Mouse (Mus musculus): ENCODE measurements around the gene Bmp6. TPM values are rescaled to one million over a fixed set of nuclear protein-coding genes. Genes with fewer than 3 reads are reported as not detected.
A peak's percentile ranks its signal among the peaks of the same experiment; 100 is the strongest.

The Bmp6 gene
- polyA plus RNA-seq, 1 experiment = 6.3 TPM

DNA sequence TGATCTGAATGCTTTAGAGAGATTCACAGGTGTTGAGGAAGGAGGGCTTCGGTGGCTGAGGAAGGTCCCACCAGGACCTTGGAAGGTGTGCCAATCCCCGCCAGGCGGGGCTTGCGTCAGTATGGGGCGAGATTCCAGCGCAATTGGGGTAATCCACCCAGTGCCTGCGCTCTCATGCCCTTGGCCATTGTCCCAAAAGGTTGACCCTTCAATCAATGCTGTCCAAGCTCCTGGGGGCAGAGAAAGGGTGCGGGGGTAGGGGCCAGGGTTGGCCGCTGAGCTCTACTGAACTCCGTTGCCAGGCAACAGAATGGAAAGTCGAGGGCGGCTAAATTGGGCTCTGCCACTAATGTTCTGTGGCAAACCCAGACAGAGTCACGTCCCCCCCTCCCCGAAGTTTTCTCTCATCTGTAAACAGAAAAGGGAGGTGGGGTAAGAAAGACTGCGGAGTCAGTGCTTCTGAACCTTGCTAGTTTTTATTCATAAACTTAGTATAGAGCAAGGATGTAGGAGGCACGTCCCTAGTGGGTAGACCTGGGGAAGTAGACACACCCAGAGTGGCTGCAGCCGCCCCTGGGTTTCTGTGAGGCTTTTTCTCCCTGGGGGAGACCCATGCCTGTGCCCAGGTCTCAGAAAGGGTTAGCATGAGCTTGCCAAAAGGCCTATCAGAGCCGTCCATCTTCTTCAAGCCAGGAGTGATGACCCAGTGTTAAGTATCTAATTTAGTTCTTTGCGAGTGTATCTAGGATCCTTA is 2.3 kb downstream of the Bmp6 start:
- H3K4me3 ChIP-seq (ENCODE audit: insufficient read depth, low read depth, low read length) = peak overlapping the region; percentile 79

DNA sequence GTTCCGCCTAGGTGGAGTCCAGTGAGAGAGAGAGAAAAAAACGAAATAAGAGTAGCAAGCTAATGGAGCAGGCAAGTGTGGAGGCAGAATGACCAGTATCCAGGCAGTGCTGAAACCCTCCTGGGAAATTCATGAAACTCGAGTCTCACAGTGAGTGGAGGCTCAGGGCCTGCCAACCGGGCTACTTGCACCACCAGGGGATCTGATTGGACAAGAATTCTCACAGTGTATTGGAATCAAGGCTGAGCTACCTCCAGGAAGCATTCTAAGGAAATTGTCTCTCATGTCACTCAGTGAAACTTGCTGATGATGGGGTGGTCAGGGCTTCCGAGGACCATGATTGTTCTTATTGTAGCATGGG is 2.8 kb downstream of the Bmp6 start:
- peaks cover 11% of the 10 kb centered on the region; the same call in 1 of the 2 replicates for H3K4me1 ChIP-seq (ENCODE audit: control insufficient read depth, insufficient read depth, insufficient read length, low read length)
- peak overlapping the region; percentile 79 for H3K4me3 ChIP-seq (ENCODE audit: insufficient read depth, low read depth, low read length)
- H3K27ac ChIP-seq (replicated peaks; ENCODE audit: low read depth, low read length) = peak overlapping the region; percentile 43

More for the DNA sequence above, 2.3 kb downstream of the Bmp6 start:
- peaks cover 9% of the 10 kb centered on the region; the same call in 1 of the 2 replicates for H3K4me1 ChIP-seq (ENCODE audit: control insufficient read depth, insufficient read depth, insufficient read length, low read length)
- peak overlapping the region; percentile 43 for H3K27ac ChIP-seq (replicated peaks; ENCODE audit: low read depth, low read length)

DNA sequence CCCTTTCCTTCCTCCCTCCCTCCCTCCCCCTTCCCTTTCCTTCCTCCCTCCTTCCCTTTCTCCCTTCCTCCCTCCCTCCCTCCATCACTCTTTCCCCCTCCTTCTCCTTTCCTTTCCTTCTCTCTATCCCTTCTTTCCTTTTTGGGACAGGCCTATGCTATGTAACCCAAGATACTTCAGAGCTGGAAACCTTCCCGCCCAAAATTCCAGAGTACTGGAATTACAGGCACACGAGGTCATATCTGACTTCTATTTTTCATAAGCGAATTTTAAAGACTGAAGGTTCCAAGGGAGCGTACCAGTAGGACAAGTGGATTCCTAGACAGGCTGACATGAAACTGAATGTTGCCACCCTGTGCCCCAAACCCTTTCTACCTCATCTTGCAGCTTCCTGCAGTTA is 4.1 kb downstream of the Bmp6 start:
- Histone ChIP-seq H3K4me1 (ENCODE audit: control insufficient read depth, insufficient read depth, insufficient read length, low read length) (peaks cover 11% of the 10 kb centered on the region; the same call in 1 of the 2 replicates), H3K27ac (replicated peaks; ENCODE audit: low read depth, low read length) (peak overlapping the region; percentile 55), H3K4me3 (ENCODE audit: insufficient read depth, low read depth, low read length) (peak overlapping the region; percentile 37)

DNA sequence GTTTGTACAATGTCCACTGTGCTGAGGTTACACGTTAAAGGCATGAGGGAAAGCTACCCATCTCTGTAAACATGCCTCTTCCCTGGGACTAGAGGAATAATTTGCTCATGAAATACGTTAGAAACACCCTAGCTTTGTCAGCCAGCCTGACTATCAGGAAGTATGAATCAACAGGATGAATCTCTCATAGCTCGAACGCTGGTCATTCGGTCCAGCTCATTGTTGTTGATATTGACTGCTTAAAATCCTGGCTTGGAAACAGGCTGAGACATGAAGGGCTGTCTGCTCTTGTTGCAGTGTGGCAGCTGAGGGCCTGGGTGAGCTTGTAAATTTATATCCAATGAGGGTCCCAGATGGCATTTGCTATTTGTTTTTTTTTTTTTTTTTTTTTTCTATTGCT is 4.9 kb downstream of the Bmp6 start:
- H3K4me1 ChIP-seq (ENCODE audit: control insufficient read depth, insufficient read depth, insufficient read length, low read length) = peaks cover 11% of the 10 kb centered on the region; the same call in 1 of the 2 replicates
- H3K4me3 ChIP-seq (ENCODE audit: insufficient read depth, low read depth, low read length) = peak overlapping the region; percentile 18; the same call in 1 of the 2 replicates
- peak overlapping the region; percentile 55 for H3K27ac ChIP-seq (replicated peaks; ENCODE audit: low read depth, low read length)

DNA sequence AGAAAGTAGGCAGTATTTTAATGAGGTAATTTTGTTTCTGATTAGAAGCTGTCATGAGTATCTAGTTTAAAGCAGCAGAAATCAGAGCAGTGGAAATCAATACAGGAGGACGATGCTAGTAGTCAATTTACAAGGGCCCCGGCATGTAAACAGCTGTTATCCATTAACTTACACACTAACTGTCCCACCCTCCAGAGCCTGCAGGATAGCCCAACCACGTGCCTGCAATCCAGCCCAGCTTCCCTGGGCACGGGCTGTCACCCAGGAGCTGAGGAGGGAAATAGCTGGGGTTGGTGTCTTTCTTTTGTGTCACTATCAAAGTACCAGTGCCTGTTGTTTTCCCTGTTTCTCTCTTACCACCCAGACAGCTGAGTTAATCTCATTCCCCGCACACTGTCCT is 7.1 kb downstream of the Bmp6 start:
- Histone ChIP-seq H3K4me1 (ENCODE audit: control insufficient read depth, insufficient read depth, insufficient read length, low read length) (peaks cover 11% of the 10 kb centered on the region; the same call in 1 of the 2 replicates), H3K4me3 (ENCODE audit: insufficient read depth, low read depth, low read length) (0 out of 2 replicates have a peak overlapping the region, but pooled peaks have one; percentile 2), H3K27ac (replicated peaks; ENCODE audit: low read depth, low read length) (peak overlapping the region; percentile 57)

DNA sequence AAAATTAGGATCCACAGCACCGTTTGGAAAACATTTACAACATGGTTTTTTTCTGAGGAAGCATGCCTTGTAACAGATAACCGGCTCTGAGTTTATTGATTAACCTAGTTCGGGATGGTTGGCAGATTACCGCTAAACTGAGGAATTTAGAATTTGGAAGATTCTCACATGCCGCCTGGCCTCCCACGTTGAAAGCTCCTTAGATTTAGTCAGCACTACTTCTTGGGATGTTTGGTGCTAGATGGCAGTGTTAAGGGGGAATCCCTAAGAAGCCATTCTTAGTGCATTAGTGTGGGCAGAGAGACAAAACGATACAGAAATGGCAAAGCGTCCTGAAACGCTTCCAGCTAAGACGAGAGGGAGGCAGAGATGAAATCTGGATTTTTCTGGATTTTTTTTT is 8.1 kb downstream of the Bmp6 start:
- Histone ChIP-seq H3K27ac (replicated peaks; ENCODE audit: low read depth, low read length) (peak overlapping the region; percentile 91), H3K4me3 (ENCODE audit: insufficient read depth, low read depth, low read length) (no peak overlapping the region; the same call in 1 of the 2 replicates), H3K4me1 (ENCODE audit: control insufficient read depth, insufficient read depth, insufficient read length, low read length) (peaks cover 11% of the 10 kb centered on the region; the same call in 1 of the 2 replicates)

DNA sequence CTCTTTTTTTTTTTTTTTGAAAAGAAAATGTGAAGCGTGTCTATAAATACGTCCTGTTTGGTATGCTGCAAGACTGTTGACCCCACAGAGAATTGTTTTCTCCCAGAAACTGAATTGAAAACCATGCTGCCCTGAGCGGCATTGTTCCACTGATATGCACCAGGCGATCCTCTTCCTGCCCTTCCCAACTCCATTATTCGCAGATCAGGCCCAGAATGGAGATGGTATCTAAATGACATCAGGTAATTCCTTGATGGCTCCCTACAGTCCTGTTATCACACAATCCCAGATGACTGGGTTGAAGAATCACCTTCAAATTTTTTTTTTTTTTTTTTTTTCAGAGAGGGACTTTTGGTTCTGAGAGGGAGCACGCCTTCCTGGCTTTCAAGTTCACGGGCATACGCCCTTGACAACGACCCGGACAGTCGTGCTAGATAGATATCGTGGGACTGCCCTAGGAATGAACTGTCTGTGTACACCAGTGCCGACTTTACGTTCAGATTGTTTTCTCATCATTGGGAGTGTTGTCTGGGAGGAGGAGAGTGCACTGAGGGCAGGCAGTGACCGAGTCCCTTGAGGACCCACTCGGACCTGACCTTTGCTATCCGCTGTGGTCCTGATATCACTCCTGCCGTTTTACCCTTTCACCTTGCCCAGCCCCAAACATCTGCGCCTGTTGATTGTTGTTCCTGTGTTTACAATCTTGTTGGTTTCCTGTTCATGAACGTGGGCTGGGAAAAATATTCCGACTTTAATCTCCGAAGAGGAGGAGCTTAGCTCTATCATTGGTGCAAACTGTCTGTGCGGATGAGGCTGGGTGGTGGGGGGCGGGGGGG is 8.7 kb downstream of the Bmp6 start:
- Histone ChIP-seq H3K4me1 (ENCODE audit: control insufficient read depth, insufficient read depth, insufficient read length, low read length) (peaks cover 11% of the 10 kb centered on the region; the same call in 1 of the 2 replicates), H3K4me3 (ENCODE audit: insufficient read depth, low read depth, low read length) (no peak overlapping the region; the same call in 1 of the 2 replicates), H3K27ac (replicated peaks; ENCODE audit: low read depth, low read length) (peak overlapping the region; percentile 60)

DNA sequence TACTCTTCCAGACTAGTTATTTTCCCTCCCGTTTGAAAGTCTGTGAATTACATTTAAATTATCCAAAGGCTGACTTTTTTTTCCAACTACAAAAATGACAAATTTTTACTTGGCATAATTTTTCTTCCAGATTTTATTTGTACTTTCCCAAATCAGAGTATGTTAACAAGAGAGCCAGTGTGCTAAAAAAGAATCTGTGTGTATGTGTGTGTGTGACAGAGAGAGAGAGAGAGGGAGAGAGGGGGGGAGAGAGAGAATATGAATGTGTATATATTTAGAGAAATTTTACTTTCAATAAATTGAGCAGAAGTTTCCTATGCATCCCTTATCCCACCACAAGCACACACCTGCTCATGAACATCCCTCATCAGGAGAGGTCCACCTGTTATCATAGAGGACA is 9.4 kb downstream of the Bmp6 start:
- H3K27ac ChIP-seq (replicated peaks; ENCODE audit: low read depth, low read length) = peak overlapping the region; percentile 54; the same call in 1 of the 2 replicates
- peaks cover 8% of the 10 kb centered on the region; the same call in 1 of the 2 replicates for H3K4me1 ChIP-seq (ENCODE audit: control insufficient read depth, insufficient read depth, insufficient read length, low read length)
- no peak overlapping the region for H3K4me3 ChIP-seq (ENCODE audit: insufficient read depth, low read depth, low read length)

DNA sequence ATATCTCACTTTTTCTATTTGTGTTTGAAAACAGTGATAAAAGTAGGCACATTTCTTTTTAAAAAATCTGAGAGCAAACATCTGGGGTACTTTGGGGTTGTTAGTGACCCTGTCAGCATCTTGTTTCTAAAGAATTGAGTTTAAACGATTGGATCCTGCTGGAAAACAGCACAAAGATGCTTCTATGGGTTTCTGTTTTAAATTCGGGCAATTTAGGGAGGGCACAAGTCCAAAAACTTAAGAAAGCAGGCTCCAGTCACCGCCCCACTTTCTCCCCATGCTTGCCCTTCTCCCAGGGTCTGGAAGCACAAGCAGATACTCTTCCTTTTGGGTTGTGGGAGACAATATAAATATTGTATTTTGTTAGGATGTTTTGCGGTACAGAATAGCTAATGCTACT is 14.1 kb downstream of the Bmp6 start:
- Histone ChIP-seq H3K4me1 (ENCODE audit: control insufficient read depth, insufficient read depth, insufficient read length, low read length) (peaks cover 3% of the 10 kb centered on the region; the same call in 1 of the 2 replicates), H3K4me3 (ENCODE audit: insufficient read depth, low read depth, low read length) (no peak overlapping the region), H3K27ac (replicated peaks; ENCODE audit: low read depth, low read length) (no peak overlapping the region)

DNA sequence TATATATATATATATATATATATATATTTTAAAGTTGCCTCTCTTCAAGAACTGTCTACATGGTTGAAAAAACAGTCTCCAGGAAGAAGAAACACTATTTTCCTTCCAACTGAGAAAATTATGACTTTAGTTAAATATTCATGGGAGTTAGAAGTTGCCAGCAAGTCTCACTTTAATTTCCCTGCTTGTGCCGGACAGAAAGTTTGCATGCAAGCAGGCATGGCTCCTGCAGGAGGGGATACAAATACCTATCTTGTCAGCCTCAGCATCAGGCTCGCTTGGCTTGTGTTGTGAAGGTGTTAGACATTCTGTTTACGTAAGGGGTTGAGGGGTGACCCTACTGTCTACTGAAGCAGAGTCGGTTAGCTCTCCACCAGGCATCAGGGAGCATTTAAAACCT is 17.8 kb downstream of the Bmp6 start:
- H3K4me1 ChIP-seq (ENCODE audit: control insufficient read depth, insufficient read depth, insufficient read length, low read length) = peaks cover 6% of the 10 kb centered on the region; the same call in 1 of the 2 replicates
- H3K4me3 ChIP-seq (ENCODE audit: insufficient read depth, low read depth, low read length) = no peak overlapping the region
- no peak overlapping the region for H3K27ac ChIP-seq (replicated peaks; ENCODE audit: low read depth, low read length)

DNA sequence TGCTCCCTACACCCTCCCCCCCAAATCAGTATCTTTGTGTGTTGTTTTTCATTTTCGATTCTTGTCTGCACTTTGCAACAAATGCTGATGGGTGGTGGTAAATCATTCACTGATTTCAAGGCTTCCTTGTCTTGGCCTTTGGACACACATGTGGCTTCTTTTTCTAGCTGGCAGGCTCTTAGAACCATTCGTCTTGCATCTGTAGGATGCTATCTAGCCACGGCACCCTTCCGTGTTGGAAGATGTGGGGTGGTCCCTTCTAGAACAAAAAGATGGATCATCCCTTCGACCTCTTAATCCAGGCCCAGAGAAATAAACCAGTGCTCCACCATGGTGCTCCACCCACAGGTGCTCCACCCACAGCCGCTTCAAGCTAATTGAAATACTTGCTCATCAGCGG is 19.0 kb downstream of the Bmp6 start:
- peaks cover 6% of the 10 kb centered on the region; the same call in 1 of the 2 replicates for H3K4me1 ChIP-seq (ENCODE audit: control insufficient read depth, insufficient read depth, insufficient read length, low read length)
- no peak overlapping the region for H3K27ac ChIP-seq (replicated peaks; ENCODE audit: low read depth, low read length)
- no peak overlapping the region for H3K4me3 ChIP-seq (ENCODE audit: insufficient read depth, low read depth, low read length)

DNA sequence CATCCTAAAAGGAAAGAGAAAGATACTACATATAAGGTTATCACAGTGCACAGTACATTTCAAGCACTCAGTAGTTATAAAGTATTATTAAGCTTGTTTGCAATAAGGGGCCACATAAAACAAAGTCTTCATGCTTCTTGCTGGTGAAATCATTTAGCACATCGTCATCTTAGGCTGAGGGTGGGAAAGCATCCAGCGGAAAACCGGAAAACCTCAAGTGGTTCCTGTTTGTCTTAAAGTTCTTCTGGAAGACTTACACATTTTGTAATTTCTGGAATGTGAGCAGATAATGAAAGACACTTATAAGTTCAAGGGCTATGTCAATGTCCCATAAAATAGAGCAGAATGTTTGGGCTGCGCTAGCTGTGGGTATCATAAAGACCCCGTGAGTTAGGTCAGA is 24.7 kb downstream of the Bmp6 start:
- Histone ChIP-seq H3K4me1 (ENCODE audit: control insufficient read depth, insufficient read depth, insufficient read length, low read length) (peaks cover 3% of the 10 kb centered on the region; the same call in 1 of the 2 replicates), H3K27ac (replicated peaks; ENCODE audit: low read depth, low read length) (no peak overlapping the region)

DNA sequence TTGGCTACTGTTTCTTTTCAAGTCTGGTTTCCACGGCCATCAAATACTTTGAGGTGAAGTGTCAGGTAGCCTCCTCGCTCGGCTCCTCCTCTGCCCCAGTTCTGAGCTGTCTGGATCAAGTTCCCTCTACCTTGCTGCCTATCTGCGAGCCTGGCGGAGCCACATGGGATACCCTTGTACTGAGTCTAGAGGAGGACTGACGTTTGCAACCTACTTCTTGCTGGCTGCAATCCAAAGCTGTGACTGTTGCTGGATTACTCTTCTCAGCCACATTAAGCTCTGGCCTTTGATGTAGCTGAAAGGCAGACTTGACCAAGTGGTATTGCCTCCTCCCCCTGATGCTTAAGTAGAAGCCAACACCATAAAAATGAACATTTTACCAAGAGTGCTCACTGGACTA is 31.2 kb downstream of the Bmp6 start:
- H3K4me1 ChIP-seq (ENCODE audit: control insufficient read depth, insufficient read depth, insufficient read length, low read length) = peaks cover 4% of the 10 kb centered on the region; the same call in 1 of the 2 replicates
- H3K4me3 ChIP-seq (ENCODE audit: insufficient read depth, low read depth, low read length) = no peak overlapping the region
- H3K27ac ChIP-seq (replicated peaks; ENCODE audit: low read depth, low read length) = no peak overlapping the region

More for the DNA sequence above, 24.7 kb downstream of the Bmp6 start:
- no peak overlapping the region for H3K4me3 ChIP-seq (ENCODE audit: insufficient read depth, low read depth, low read length)

DNA sequence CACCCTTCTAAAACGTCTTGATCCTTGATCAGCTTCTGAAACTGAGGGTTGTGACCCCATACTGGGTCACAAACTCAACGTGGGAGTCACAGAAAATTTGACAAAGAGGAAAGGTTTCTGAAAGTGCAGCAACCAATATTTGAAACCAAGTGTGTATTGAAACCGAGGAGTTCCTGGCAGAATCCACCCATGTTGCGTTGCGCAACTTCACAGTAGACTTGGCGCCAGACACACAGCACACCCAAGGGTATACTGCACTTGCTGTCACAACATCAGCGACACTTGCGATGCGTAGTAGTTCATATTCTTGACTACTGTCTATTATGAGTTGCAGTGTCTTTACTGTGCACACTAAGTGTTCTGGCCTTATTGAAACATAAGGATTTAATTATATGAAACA is 32.4 kb downstream of the Bmp6 start:
- peaks cover 4% of the 10 kb centered on the region; the same call in 1 of the 2 replicates for H3K4me1 ChIP-seq (ENCODE audit: control insufficient read depth, insufficient read depth, insufficient read length, low read length)

DNA sequence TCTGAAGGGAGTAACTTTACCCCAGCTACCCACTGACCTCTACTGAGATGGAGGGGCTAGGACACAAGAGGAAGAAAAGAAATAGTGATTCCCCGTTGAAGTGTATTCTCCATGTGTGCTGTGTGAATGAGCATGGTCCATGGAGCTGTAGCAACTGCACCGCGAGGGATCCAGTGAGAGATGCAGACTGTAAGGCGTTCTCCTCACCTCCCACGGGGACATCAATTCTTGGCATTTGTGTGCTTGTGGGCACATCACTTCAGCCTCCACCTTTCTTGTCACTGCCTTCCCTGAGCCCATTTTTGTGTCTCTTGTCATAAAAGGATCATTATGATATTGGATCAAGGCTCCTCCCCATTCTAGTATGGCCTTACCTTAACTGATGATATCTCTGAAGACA is 34.9 kb downstream of the Bmp6 start:
- no peak overlapping the region for H3K27ac ChIP-seq (replicated peaks; ENCODE audit: low read depth, low read length)

More for the DNA sequence above, 32.4 kb downstream of the Bmp6 start:
- Histone ChIP-seq H3K4me3 (ENCODE audit: insufficient read depth, low read depth, low read length) (no peak overlapping the region), H3K27ac (replicated peaks; ENCODE audit: low read depth, low read length) (no peak overlapping the region)

More for the DNA sequence above, 34.9 kb downstream of the Bmp6 start:
- H3K4me1 ChIP-seq (ENCODE audit: control insufficient read depth, insufficient read depth, insufficient read length, low read length) = peaks cover 4% of the 10 kb centered on the region; the same call in 1 of the 2 replicates
- no peak overlapping the region for H3K4me3 ChIP-seq (ENCODE audit: insufficient read depth, low read depth, low read length)
